Mouse (Mus musculus) liver, adult 2 months (tissue): ENCODE measurements at regions not wholly inside any gene's neighbourhood (a gene's known extent, or its start where the extent isn't known, plus 50 kb on each side); places are given as distances from the start of the nearest gene placed in this dataset.

Experiments
- CTCF ChIP-seq: fragments of 200-500 bp; IDR thresholded peaks from 2 replicates; pipeline ENCODE4 v1.5.1; 2011; ENCODE audit warnings: low read depth, low read length, control low read depth
- POLR2A ChIP-seq: fragments of 200-500 bp; IDR thresholded peaks from 2 replicates; pipeline ENCODE4 v1.6.1; 2011; ENCODE audit warnings: low read length, control low read depth; ENCODE audit not compliant: insufficient read depth; ENCODE audit errors: extremely low read depth

DNA sequence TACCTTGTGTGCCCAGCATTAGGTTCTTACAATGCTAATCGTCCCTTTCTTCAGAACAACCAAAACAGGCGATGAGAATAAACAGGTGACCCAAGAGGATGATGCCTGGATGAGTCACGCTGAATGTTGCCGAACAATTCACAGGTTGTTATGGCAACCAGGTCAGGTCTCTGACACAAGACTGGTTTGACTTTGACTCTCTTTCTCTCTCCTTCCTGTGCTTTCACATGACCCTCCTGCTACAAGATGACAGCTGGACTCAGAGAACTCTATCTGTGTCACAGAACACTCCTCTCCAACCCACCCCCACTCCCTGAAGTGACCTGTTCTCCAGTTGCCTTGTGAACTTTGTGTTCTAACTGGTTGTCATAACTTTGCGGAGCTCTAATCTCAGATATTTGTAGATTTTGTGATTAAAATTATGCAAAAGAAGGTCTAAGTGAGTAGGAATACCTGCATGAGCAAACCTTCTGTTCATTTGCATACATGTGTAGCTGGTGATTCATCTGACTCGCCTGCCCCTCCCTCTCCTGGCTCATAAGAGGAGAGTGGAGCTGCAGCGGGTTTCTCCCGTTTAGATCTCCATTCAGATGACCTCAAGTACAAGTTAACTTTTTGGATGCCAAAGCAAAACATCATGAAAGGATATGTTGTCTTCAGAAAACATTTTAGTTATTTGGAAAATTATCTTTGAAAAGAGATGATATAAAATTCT is 126.2 kb upstream of the Nrip1 start:
- TF ChIP-seq CTCF (no peak), POLR2A (no peak)
